Mouse (Mus musculus): ENCODE results near the gene Prmt9. TPM values are rescaled to one million over a fixed set of nuclear protein-coding genes. Genes with fewer than 3 reads are reported as not detected.
A peak's percentile ranks its signal among the peaks of the same experiment; 100 is the strongest.

The Prmt9 gene
- polyA plus RNA-seq, 1 experiment from 2014 or later, result 28.3 TPM

GRCm38 (mm10) chr8:77515201-77515600 lies 34.0 kb upstream of the Prmt9 start:
- H3K4me3 ChIP-seq (ENCODE audit: low read depth, low read length), result no peak overlapping the region
- WGBS, result 94% methylated on average over 8 of the region's 8 CpGs
- no peaks in the 10 kb centered on the region for H3K36me3 ChIP-seq (ENCODE audit: control insufficient read depth, insufficient read depth, low read length)
- no peak overlapping the region for H3K9ac ChIP-seq (ENCODE audit: low read depth, low read length)
- H3K27me3 ChIP-seq (ENCODE audit: control insufficient read depth, insufficient read depth, low read depth, low read length), result peaks cover 8% of the 10 kb centered on the region; the same call in 1 of the 2 replicates
- no peak overlapping the region for H3K4me2 ChIP-seq (ENCODE audit: low read length)
- no peaks in the 10 kb centered on the region for H3K9me3 ChIP-seq (replicated peaks; ENCODE audit: control insufficient read depth, low read length, poor library complexity, severe bottlenecking)
- peaks cover 5% of the 10 kb centered on the region; the same call in 1 of the 2 replicates for H3K4me1 ChIP-seq (ENCODE audit: control insufficient read depth, insufficient read depth, low read length)
- no peak overlapping the region for H3K27ac ChIP-seq (ENCODE audit: low read length)
- ATAC-seq, result no peak

- Histone ChIP-seq H3K4me3 (ENCODE audit: low read depth, low read length) (no peak overlapping the region), H3K36me3 (ENCODE audit: control insufficient read depth, insufficient read depth, low read length) (no peaks in the 10 kb centered on the region), H3K9ac (ENCODE audit: low read depth, low read length) (no peak overlapping the region), H3K4me2 (ENCODE audit: low read length) (no peak overlapping the region), H3K27ac (ENCODE audit: low read length) (no peak overlapping the region), H3K4me1 (ENCODE audit: control insufficient read depth, insufficient read depth, low read length) (peaks cover 5% of the 10 kb centered on the region; the same call in 1 of the 2 replicates), H3K9me3 (replicated peaks; ENCODE audit: control insufficient read depth, low read length, poor library complexity, severe bottlenecking) (no peaks in the 10 kb centered on the region), H3K27me3 (ENCODE audit: control insufficient read depth, insufficient read depth, low read depth, low read length) (peaks cover 8% of the 10 kb centered on the region; the same call in 1 of the 2 replicates)
- no peak for ATAC-seq
- 78% methylated on average over 8 of the region's 8 CpGs for WGBS
Observed at GRCm38 (mm10) chr8:77515786-77516185, 33.4 kb upstream of the Prmt9 start.

GRCm38 (mm10) chr8:77516845-77517244 lies 32.4 kb upstream of the Prmt9 start:
- ATAC-seq, result no peak
- H3K4me2 ChIP-seq (ENCODE audit: low read length), result peak overlapping the region; percentile 99
- peak overlapping the region; percentile 65; the same call in 1 of the 2 replicates for H3K9ac ChIP-seq (ENCODE audit: low read depth, low read length)
- 4% methylated on average over 10 of the region's 10 CpGs for WGBS
- no peaks in the 10 kb centered on the region for H3K36me3 ChIP-seq (ENCODE audit: control insufficient read depth, insufficient read depth, low read length)
- H3K27ac ChIP-seq (ENCODE audit: low read length), result no peak overlapping the region
- no peaks in the 10 kb centered on the region for H3K9me3 ChIP-seq (replicated peaks; ENCODE audit: control insufficient read depth, low read length, poor library complexity, severe bottlenecking)
- peaks cover 8% of the 10 kb centered on the region; the same call in 1 of the 2 replicates for H3K27me3 ChIP-seq (ENCODE audit: control insufficient read depth, insufficient read depth, low read depth, low read length)
- peak overlapping the region; percentile 52 for H3K4me3 ChIP-seq (ENCODE audit: low read depth, low read length)
- H3K4me1 ChIP-seq (ENCODE audit: control insufficient read depth, insufficient read depth, low read length), result peaks cover 5% of the 10 kb centered on the region; the same call in 1 of the 2 replicates

- ATAC-seq, result peak; percentile 91
- Histone ChIP-seq H3K9me3 (replicated peaks; ENCODE audit: control insufficient read depth, low read length, poor library complexity, severe bottlenecking) (no peaks in the 10 kb centered on the region), H3K36me3 (ENCODE audit: control insufficient read depth, insufficient read depth, low read length) (no peaks in the 10 kb centered on the region), H3K4me1 (ENCODE audit: control insufficient read depth, insufficient read depth, low read length) (peaks cover 5% of the 10 kb centered on the region; the same call in 1 of the 2 replicates), H3K27ac (ENCODE audit: low read length) (no peak within 1 kb of the TSS; the same call in 1 of the 2 replicates), H3K9ac (ENCODE audit: low read depth, low read length) (peak within 1 kb of the TSS; percentile 65), H3K4me3 (ENCODE audit: low read depth, low read length) (peak within 1 kb of the TSS; percentile 52), H3K27me3 (ENCODE audit: control insufficient read depth, insufficient read depth, low read depth, low read length) (peaks cover 8% of the 10 kb centered on the region; the same call in 1 of the 2 replicates), H3K4me2 (ENCODE audit: low read length) (peak within 1 kb of the TSS; percentile 99)
- under 1% methylated on average over 69 of the region's 95 CpGs for WGBS
Observed at GRCm38 (mm10) chr8:77517301-77518200, 31.6 kb upstream of the Prmt9 start, which contains the start of gene Arhgap10. Gene Arhgap10 (minus strand): TSS chr8:77517953.

- Histone ChIP-seq H3K27ac (ENCODE audit: low read length) (no peak overlapping the region), H3K9me3 (replicated peaks; ENCODE audit: control insufficient read depth, low read length, poor library complexity, severe bottlenecking) (no peaks in the 10 kb centered on the region), H3K9ac (ENCODE audit: low read depth, low read length) (peak overlapping the region; percentile 65), H3K4me1 (ENCODE audit: control insufficient read depth, insufficient read depth, low read length) (peaks cover 5% of the 10 kb centered on the region; the same call in 1 of the 2 replicates), H3K4me2 (ENCODE audit: low read length) (peak overlapping the region; percentile 99), H3K36me3 (ENCODE audit: control insufficient read depth, insufficient read depth, low read length) (no peaks in the 10 kb centered on the region), H3K27me3 (ENCODE audit: control insufficient read depth, insufficient read depth, low read depth, low read length) (peaks cover 8% of the 10 kb centered on the region; the same call in 1 of the 2 replicates), H3K4me3 (ENCODE audit: low read depth, low read length) (peak overlapping the region; percentile 52)
- ATAC-seq, result peak; percentile 78
- WGBS, result 7% methylated on average over 33 of the region's 33 CpGs
Observed at GRCm38 (mm10) chr8:77518201-77519115, 30.7 kb upstream of the Prmt9 start.

GRCm38 (mm10) chr8:77520601-77521000 lies 28.6 kb upstream of the Prmt9 start:
- 91% methylated on average over 4 of the region's 4 CpGs for WGBS

GRCm38 (mm10) chr8:77521028-77521785 lies 28.0 kb upstream of the Prmt9 start:
- Histone ChIP-seq H3K27me3 (ENCODE audit: control insufficient read depth, insufficient read depth, low read depth, low read length) (no peaks in the 10 kb centered on the region; the same call in 1 of the 2 replicates), H3K4me3 (ENCODE audit: low read depth, low read length) (no peak overlapping the region), H3K4me2 (ENCODE audit: low read length) (no peak overlapping the region), H3K4me1 (ENCODE audit: control insufficient read depth, insufficient read depth, low read length) (peaks cover 5% of the 10 kb centered on the region; the same call in 1 of the 2 replicates), H3K9me3 (replicated peaks; ENCODE audit: control insufficient read depth, low read length, poor library complexity, severe bottlenecking) (no peaks in the 10 kb centered on the region), H3K36me3 (ENCODE audit: control insufficient read depth, insufficient read depth, low read length) (no peaks in the 10 kb centered on the region), H3K27ac (ENCODE audit: low read length) (no peak overlapping the region), H3K9ac (ENCODE audit: low read depth, low read length) (no peak overlapping the region)
- WGBS, result 81% methylated on average over 8 of the region's 8 CpGs
- ATAC-seq, result no peak

More at GRCm38 (mm10) chr8:77520601-77521000, 28.6 kb upstream of the Prmt9 start:
- no peaks in the 10 kb centered on the region for H3K9me3 ChIP-seq (replicated peaks; ENCODE audit: control insufficient read depth, low read length, poor library complexity, severe bottlenecking)
- H3K4me1 ChIP-seq (ENCODE audit: control insufficient read depth, insufficient read depth, low read length), result peaks cover 5% of the 10 kb centered on the region; the same call in 1 of the 2 replicates
- H3K36me3 ChIP-seq (ENCODE audit: control insufficient read depth, insufficient read depth, low read length), result no peaks in the 10 kb centered on the region
- no peak overlapping the region for H3K4me3 ChIP-seq (ENCODE audit: low read depth, low read length)
- no peak for ATAC-seq
- no peak overlapping the region for H3K27ac ChIP-seq (ENCODE audit: low read length)
- no peak overlapping the region for H3K9ac ChIP-seq (ENCODE audit: low read depth, low read length)
- no peak overlapping the region for H3K4me2 ChIP-seq (ENCODE audit: low read length)
- H3K27me3 ChIP-seq (ENCODE audit: control insufficient read depth, insufficient read depth, low read depth, low read length), result no peaks in the 10 kb centered on the region; the same call in 1 of the 2 replicates

GRCm38 (mm10) chr8:77522984-77523383 lies 26.2 kb upstream of the Prmt9 start:
- 92% methylated on average over 8 of the region's 8 CpGs for WGBS

More at GRCm38 (mm10) chr8:77522984-77523383, 26.2 kb upstream of the Prmt9 start:
- ATAC-seq, result no peak
- no peaks in the 10 kb centered on the region for H3K4me1 ChIP-seq (ENCODE audit: control insufficient read depth, insufficient read depth, low read length)
- no peaks in the 10 kb centered on the region; the same call in 1 of the 2 replicates for H3K27me3 ChIP-seq (ENCODE audit: control insufficient read depth, insufficient read depth, low read depth, low read length)
- no peaks in the 10 kb centered on the region for H3K36me3 ChIP-seq (ENCODE audit: control insufficient read depth, insufficient read depth, low read length)
- no peaks in the 10 kb centered on the region for H3K9me3 ChIP-seq (replicated peaks; ENCODE audit: control insufficient read depth, low read length, poor library complexity, severe bottlenecking)
- H3K4me3 ChIP-seq (ENCODE audit: low read depth, low read length), result no peak overlapping the region
- no peak overlapping the region for H3K4me2 ChIP-seq (ENCODE audit: low read length)
- H3K27ac ChIP-seq (ENCODE audit: low read length), result no peak overlapping the region
- H3K9ac ChIP-seq (ENCODE audit: low read depth, low read length), result no peak overlapping the region
